Comparison of ENCODE assay signal across 22 mouse cellular contexts in genomic region chr3:21729328-21729727, GRCm38 (mm10).
DNase-seq lines count a peak whose midpoint lies in the region; ATAC-seq lines count a peak whose summit lies in the region.
"Had no signal": no experiment of that assay in that cellular context is flagged by ENCODE, and none has a peak within 500 bp of the region (broad histone marks: within the 10 kb centered on the region; RNA-seq: fewer than 3 reads in every experiment).

No protein-coding gene starts in this region.

- no peak overlapping the region for H3K4me2 ChIP-seq in forebrain, embryonic 16.5 days (ENCODE audit: low read length)
- no peak overlapping the region for H3K4me2 ChIP-seq in forebrain, embryonic 12.5 days
- H3K4me2 ChIP-seq in lung, embryonic 16.5 days (ENCODE audit: low read depth, low read length) = no peak overlapping the region
- H3K4me2 ChIP-seq in embryonic facial prominence, embryonic 15.5 days (replicated peaks) = no peak overlapping the region
- H3K4me2 ChIP-seq: limb, embryonic 12.5 days; liver, embryonic 13.5 days; midbrain, embryonic 12.5 days had no signal

- no peaks in the 10 kb centered on the region for H3K27me3 ChIP-seq in forebrain, embryonic 16.5 days (replicated peaks; ENCODE audit: control insufficient read depth, insufficient read depth, low read length)
- no peaks in the 10 kb centered on the region for H3K27me3 ChIP-seq in forebrain, embryonic 12.5 days
- H3K27me3 ChIP-seq in lung, embryonic 16.5 days (ENCODE audit: control insufficient read depth, insufficient read depth, low read depth, low read length) = no peaks in the 10 kb centered on the region
- H3K27me3 ChIP-seq in embryonic facial prominence, embryonic 15.5 days = no peaks in the 10 kb centered on the region
- H3K27me3 ChIP-seq: limb, embryonic 12.5 days; liver, embryonic 13.5 days; midbrain, embryonic 12.5 days; Patski had no signal

- no peaks in the 10 kb centered on the region for H3K9me3 ChIP-seq in forebrain, embryonic 16.5 days (ENCODE audit: control insufficient read depth, low read length)
- no peaks in the 10 kb centered on the region for H3K9me3 ChIP-seq in forebrain, embryonic 12.5 days
- no peaks in the 10 kb centered on the region for H3K9me3 ChIP-seq in lung, embryonic 16.5 days (ENCODE audit: control insufficient read depth, low read length)
- no peaks in the 10 kb centered on the region for H3K9me3 ChIP-seq in embryonic facial prominence, embryonic 15.5 days (replicated peaks)
- H3K9me3 ChIP-seq: limb, embryonic 12.5 days; liver, embryonic 13.5 days; midbrain, embryonic 12.5 days had no signal

- WGBS in forebrain, embryonic 16.5 days = 100% methylated on average over 1 of the region's 1 CpGs
- 86% methylated on average over 1 of the region's 1 CpGs for WGBS in forebrain, embryonic 12.5 days
- 92% methylated on average over 1 of the region's 1 CpGs for WGBS in lung, embryonic 16.5 days
- WGBS in embryonic facial prominence, embryonic 15.5 days = 92% methylated on average over 1 of the region's 1 CpGs

- no peaks in the 10 kb centered on the region for H3K4me1 ChIP-seq in forebrain, embryonic 16.5 days (replicated peaks; ENCODE audit: control insufficient read depth, insufficient read depth, low read length)
- peaks cover 11% of the 10 kb centered on the region; the same call in 1 of the 2 replicates for H3K4me1 ChIP-seq in forebrain, embryonic 12.5 days
- no peaks in the 10 kb centered on the region for H3K4me1 ChIP-seq in lung, embryonic 16.5 days (replicated peaks; ENCODE audit: control insufficient read depth, insufficient read depth, low read length)
- H3K4me1 ChIP-seq in embryonic facial prominence, embryonic 15.5 days = peaks cover 5% of the 10 kb centered on the region; the same call in 1 of the 2 replicates
- H3K4me1 ChIP-seq: limb, embryonic 12.5 days; liver, embryonic 13.5 days; midbrain, embryonic 12.5 days had no signal

- no peak for DNase-seq in lung, postnatal 25 days (ENCODE audit: low spot score)
- DNase-seq in Muller cell, postnatal 12 days (ENCODE audit: inconsistent ontology term) = peak; percentile 25
- no peak for DNase-seq in neural tube, embryonic 10.5 days (ENCODE audit: extremely low spot score, low spot score)
- DNase-seq: adrenal gland, postnatal 25 days; cerebellum, adult 18-20 months; gastrocnemius, postnatal 14 days; heart, adult 2 months; heart, postnatal 4 days; liver, embryonic 13.5 days; right cerebral cortex, postnatal 14 days; spleen, adult 18-20 months; thymus, postnatal 36 days had no signal

- no peak overlapping the region for H3K9ac ChIP-seq in forebrain, embryonic 16.5 days (replicated peaks; ENCODE audit: low read depth, low read length)
- no peak overlapping the region for H3K9ac ChIP-seq in forebrain, embryonic 12.5 days
- no peak overlapping the region for H3K9ac ChIP-seq in lung, embryonic 16.5 days (ENCODE audit: low read length)
- no peak overlapping the region for H3K9ac ChIP-seq in embryonic facial prominence, embryonic 15.5 days
- H3K9ac ChIP-seq: limb, embryonic 12.5 days; liver, embryonic 13.5 days; midbrain, embryonic 12.5 days had no signal

- H3K36me3 ChIP-seq in forebrain, embryonic 16.5 days (ENCODE audit: control insufficient read depth, insufficient read depth) = no peaks in the 10 kb centered on the region
- H3K36me3 ChIP-seq in forebrain, embryonic 12.5 days (replicated peaks) = no peaks in the 10 kb centered on the region
- no peaks in the 10 kb centered on the region for H3K36me3 ChIP-seq in lung, embryonic 16.5 days (ENCODE audit: control insufficient read depth, insufficient read depth, low read length)
- H3K36me3 ChIP-seq in embryonic facial prominence, embryonic 15.5 days = no peaks in the 10 kb centered on the region
- H3K36me3 ChIP-seq: limb, embryonic 12.5 days; liver, embryonic 13.5 days; midbrain, embryonic 12.5 days had no signal

- H3K27ac ChIP-seq in forebrain, embryonic 16.5 days (ENCODE audit: low read length) = no peak overlapping the region
- H3K27ac ChIP-seq in forebrain, embryonic 12.5 days = no peak overlapping the region
- no peak overlapping the region for H3K27ac ChIP-seq in lung, embryonic 16.5 days (ENCODE audit: low read length)
- peak overlapping the region; percentile 72 for H3K27ac ChIP-seq in embryonic facial prominence, embryonic 15.5 days (replicated peaks)
- H3K27ac ChIP-seq: heart, adult 2 months; hindbrain, postnatal 0 days; limb, embryonic 12.5 days; liver, embryonic 13.5 days; midbrain, embryonic 12.5 days had no signal

- ATAC-seq in forebrain, embryonic 16.5 days = peak; percentile 55; the same call in 1 of the 2 replicates
- ATAC-seq in forebrain, embryonic 12.5 days (ENCODE audit: low FRiP score) = no peak
- ATAC-seq in lung, embryonic 16.5 days (ENCODE audit: low read depth) = peak; percentile 81
- ATAC-seq in embryonic facial prominence, embryonic 15.5 days (ENCODE audit: insufficient number of reproducible peaks, low FRiP score, low TSS enrichment, low read depth) = no peak
- ATAC-seq: intestine, postnatal 0 days had no signal

- H3K4me3 ChIP-seq in forebrain, embryonic 16.5 days (replicated peaks; ENCODE audit: low read length) = no peak overlapping the region
- no peak overlapping the region for H3K4me3 ChIP-seq in forebrain, embryonic 12.5 days (replicated peaks)
- H3K4me3 ChIP-seq in lung, embryonic 16.5 days (ENCODE audit: low read length) = no peak overlapping the region
- no peak overlapping the region for H3K4me3 ChIP-seq in embryonic facial prominence, embryonic 15.5 days (replicated peaks)
- H3K4me3 ChIP-seq: heart, adult 2 months; limb, embryonic 12.5 days; liver, embryonic 13.5 days; midbrain, embryonic 12.5 days; myocyte had no signal

Comparison
In these comparisons a context has a peak if more than half of its experiments do, and no peak if none do; other contexts are left out.
1. ATAC-seq: peak in forebrain, embryonic 16.5 days (single experiment) and lung, embryonic 16.5 days (single experiment); none in forebrain, embryonic 12.5 days (single experiment) and embryonic facial prominence, embryonic 15.5 days (single experiment).